Mouse (Mus musculus): ENCODE measurements around the gene Tmc7.

Gene Tmc7

DNA sequence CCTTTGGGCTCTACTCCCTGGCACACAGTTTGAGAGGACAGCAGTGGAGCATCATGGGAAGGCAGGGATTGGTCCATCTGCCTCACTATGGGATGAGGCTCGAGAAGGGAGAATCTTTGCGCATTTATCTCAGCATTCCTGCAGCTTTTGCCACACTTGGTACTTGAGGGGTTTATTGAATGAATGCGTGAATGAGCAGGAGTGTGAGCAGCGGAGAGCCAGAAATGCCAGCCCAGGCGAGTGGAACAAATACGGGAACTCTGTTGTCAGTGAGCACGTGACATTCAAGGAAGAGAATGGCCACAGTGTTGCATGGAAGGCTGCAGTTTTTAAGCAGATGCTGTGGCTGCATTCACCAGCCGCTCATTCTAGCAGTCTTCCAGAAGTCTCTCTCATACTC, 82.2 kb downstream of the Tmc7 start:
- DNase-seq (ENCODE audit: low read depth, low spot score), result no peak

DNA sequence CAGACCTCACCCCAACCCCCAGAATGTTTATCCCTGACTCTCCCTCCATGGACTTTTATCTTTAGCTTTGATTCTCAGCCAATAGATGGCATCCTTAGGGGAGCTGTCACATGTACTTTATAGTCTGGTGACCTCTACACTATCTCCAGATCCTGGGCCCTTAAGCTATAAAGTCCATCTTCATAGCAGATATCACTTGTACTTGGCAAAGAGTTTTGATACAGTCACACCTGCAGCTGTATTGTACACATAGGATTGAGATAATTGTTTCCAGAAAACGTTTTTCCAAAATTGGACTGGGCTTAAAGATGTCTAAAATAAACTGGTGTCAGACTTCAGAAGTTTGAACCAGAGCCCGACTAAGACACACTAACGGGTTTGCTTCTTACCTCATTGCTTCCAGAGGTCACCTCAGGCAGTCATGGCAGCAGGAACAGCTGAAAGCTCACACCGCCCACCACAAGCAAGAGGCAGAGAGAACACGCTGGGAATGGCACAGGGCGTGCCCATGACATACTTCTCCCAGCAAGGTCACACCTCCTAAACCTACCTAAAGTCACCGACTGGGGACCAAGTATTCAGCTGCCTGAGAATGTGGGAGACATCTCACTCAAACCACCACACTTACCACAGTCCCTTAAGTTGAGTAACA, 84.6 kb downstream of the Tmc7 start:
- no peak for DNase-seq (ENCODE audit: low read depth, low spot score)

DNA sequence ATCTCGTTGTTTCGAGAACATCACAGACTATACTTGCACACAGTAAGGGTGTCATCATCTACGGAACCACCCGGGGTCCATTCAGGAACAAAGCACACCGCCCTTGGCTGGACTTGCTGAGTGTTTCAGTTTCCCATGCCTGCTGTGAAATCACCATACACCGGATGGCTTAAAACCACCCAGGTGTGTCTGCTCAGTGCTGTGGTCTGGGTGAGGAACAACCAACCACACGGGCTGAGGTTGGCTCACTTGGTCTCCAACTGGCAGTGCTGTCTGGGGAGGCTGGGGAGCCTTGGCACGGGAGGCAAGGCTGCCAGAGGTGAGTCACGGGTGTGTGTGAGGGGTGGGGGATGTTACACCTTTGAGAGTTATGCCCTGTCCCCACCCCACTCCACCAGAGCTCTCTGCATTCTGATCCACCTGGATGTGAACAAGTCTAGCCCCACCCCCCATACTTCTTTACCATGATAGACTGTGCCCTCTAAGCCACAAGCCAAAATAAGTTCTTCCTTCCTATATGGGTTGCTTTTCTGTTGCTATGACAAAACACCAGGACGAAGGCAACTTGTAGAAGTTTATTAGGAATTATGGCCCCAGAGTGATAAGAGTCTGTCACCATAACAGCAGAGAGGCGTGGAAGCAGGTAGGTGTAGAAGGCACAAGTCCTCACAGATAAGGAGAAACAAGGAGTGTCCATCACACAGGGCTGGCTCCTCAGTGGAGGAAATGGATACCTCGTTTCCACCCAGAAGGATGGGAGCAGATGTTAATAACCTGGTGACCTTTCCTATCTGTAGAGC, 85.4 kb downstream of the Tmc7 start:
- no peak for DNase-seq (ENCODE audit: low read depth, low spot score)

DNA sequence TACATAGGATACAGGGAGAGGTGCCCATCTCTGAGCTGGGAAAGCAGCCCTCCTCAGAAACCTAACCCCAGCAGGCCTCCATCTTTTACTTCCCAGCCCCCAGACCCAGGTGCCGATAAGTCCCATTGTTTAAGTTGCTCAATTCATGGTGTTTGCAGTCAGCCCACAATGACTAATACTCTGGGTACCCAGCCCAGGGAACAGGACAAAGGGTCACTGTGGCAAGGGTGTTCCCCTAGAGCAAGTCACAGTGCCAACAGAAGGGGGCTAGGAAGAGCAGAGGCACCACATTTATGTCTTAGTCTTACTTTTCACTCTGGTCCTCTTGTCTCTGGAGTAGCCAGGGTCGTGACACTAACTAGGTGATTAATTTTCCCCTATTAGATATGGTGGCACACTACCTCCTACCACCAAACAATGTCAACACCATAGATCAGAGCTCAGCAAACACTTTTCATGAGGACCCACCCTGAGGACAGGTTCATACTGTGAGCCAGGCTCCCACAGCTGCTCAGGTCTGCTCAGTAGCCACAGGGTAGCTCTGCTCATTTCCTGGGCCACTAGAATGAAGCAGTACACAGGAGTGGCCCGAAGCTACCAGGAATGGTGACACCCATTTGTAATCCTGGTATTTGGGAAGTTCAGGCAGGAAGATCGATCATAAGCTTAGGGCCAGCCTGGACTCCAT, 89.5 kb downstream of the Tmc7 start:
- no peak for DNase-seq (ENCODE audit: low read depth, low spot score)

DNA sequence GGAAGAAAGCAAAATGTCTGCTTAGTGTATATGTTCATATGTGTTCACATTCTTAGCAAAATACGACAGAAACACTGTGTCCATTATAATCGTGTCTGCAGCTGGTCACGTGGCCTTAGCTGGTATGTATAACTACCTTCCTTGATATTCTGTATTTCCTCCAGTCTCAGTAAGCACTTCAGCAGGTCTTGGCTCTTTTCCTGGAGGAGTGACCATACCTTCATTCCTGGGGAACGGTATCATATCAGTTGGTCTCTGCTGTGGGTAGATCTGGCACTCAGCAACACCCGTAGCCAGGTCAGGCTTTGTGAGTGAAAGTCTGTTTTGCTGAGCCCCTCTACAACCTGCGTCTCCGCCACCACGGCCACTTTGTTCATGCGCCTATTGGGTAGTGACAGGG, 90.6 kb downstream of the Tmc7 start:
- DNase-seq (ENCODE audit: low read depth, low spot score), result no peak

DNA sequence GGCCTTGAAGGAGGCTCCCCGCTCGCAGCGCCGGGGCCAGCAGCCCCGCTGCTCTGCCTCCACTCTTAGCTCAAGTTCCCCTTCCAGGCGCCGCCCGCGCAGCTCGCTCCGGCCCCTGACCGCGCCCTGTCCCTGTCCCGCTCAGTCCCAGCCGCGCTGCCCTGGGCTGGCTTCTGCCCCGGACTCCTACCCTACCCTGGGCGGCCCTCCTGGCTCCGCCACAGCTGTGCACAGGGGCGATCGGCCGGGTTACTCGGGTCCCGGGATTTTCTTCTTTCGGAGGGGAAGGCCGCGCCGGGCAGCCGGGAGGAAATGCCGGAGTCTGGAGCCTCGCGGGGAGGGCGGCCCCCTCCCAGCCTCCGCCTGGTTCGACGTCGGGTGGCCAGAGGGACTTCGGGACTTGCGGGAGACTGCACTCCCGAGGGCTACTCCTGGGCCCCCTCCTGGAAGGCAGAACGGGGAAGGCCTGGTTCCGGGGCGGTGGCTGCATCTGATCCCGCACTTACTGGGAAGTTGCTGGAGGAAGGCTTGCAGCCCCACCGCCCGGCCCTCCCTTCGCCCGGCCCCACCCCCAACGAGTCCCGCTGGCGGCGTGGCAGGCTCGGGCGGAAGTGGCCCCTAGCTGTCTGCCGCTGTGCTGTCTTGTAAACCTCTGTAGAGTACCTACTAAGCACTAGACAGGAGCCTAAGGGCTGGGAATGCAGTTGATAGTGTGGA, 92.9 kb downstream of the Tmc7 start, which contains the start of gene Itpripl2:
Gene Itpripl2 (minus strand): TSS at position 545 of the 717 bp plus-strand sequence.
- DNase-seq (ENCODE audit: low read depth, low spot score), result peak; percentile 71

DNA sequence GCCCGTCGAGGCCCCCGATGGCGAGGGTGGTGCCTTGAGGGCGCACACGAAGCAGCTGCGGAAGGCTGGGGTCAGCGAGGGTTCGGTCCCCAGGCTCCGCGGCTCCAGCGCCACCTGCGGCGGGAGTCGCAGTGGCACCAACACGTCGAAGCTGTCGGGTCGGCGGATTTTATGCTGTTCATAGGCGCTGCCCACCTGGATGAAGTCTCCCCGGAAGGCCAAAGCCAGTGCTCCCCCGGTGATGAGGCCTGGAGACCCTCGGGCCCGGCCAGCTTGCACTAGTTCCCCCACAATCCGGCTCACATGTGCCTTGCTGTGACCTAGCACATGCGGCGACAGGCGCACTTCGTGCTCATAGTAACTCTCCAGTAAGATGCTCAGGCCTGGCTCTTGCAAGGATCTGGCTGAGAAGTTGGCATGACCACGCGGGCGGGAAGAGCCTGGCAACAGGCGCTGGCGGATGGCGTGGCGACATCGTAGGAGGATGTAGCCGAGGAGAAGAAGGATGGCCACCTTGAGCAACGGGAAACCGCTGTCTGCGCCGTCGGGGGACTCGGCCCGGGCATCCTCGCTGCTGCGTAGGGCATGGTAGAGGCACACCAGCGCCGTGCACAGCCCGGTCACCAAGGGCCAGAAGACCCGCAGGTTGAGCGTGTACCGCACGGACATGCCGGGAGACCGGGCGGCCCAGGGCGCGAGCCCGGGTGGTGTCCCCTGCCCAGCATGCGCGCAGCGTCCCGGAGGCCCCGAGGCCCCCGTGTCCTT, 93.7 kb downstream of the Tmc7 start:
- DNase-seq (ENCODE audit: low read depth, low spot score), result peak; percentile 38

DNA sequence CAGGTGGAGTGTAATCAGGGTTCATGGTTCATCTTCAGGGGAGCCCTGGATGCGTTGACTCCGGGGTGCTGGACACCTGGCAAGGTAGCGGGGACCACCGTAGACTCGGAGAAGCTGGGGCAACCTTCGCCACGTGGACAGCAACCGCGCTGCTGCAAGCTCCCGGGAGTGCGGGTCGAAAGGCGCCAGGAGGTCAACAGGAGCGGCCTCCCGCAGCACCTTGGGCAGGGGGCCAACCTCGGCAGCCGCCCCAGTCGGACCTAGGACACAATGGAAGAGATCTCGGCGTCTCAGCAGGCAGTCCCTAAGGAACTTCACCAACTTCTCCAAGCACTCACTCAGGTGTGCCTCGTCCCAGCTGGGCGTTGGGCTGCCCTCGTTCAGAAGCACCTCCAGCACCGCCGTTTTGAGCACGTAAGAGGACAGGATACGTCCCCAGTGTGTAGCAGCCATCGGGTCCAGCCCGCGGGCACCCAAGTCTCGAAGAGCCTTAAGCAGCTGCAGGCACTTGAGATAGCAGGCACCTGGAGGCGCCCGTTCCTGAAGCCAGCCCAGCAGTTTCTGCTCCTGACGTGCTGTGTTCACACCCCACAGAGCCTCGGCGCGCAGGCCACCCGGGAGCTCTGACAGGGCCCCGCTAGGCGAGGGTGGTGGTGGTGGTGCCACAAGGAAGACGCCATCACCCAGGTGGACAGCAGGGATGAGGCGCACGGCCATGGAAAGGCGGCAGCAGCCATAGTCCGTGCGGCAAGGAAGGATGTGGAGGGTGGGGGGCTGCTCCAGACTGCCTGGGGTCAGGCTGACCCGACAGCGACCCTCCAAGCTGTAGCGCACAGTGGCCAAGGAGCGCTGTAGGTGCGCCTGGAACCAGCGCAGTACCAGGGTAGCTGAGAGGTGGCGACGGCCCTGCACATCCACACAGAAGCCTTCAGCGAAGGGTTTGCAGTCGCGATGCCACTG, 94.5 kb downstream of the Tmc7 start:
- no peak for DNase-seq (ENCODE audit: low read depth, low spot score)

DNA sequence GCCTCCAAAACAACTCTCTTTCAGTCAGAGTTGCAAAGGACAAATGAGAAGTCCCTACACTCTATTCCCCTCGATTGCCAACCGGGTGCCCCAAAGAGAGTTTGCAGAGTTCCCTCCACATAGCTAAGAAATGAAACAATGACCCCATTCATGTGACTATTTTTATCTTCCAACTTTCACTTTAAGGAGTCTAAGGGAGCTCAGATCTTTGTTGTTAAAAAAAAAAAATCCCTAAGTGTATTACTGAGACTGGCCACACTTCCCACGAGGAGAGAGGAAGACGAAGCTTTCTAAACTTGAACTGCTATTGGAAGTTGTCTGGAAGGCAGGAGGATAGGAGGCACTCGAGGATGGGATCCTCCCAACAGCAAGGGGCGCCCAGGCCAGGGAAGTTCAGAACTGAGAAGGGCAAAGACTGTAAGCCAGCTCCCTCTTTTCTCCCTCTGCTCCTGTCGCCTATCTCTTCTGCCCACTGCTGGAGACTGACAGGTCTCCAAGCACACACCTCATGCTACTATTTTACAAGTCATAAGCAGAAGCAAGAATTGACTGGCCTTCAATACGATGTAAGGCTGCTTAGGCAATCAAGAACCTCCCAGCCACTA, 96.4 kb downstream of the Tmc7 start:
- no peak for DNase-seq (ENCODE audit: low read depth, low spot score)

DNA sequence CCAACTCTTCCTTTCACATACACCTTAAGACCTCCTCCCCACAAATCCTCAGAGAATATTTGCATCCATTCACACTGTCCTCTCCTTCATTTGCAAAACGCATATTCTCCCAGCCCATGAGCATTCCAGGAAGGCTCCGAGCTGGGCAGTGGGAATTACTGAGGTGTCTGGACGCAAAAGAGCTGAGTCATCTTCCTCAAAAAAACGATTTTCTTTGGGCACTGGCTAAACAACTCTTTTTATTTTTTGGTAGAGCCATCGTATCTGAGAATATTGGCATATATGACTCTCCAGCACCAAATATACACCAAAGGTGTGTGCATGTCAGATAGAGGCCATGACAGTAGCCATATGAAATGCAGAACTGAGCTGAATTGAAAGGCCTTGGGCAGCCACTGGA, 97.6 kb downstream of the Tmc7 start:
- DNase-seq (ENCODE audit: low read depth, low spot score), result no peak

All from CD4-positive, CD25-positive, alpha-beta regulatory T cell, adult 2 months (primary cell).